Mouse (Mus musculus): ENCODE data around the gene Rab10.

DNA sequence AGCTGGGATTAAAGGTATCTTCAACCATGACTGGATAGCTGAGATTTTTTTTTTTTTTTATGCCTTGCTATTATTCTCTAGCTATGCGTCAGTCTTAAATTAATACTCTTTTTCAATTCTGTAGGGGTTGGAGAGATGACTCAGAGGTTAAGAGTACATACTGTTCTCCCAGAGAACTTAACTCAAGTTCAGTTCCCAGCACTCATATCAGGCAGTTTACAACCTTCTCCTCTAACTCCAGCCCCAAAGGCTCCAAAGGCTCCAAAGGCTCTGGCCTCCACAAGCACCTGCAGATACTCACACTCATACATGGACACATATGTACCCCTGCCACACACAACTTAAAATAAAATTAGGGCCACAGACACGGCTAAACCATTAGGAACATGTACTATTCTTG lies 25.3 kb downstream of the Rab10 start:
- TF ChIP-seq CTCF (IDR thresholded peaks at IDR 0.05; ENCODE audit: low read depth, low read length) (no peak), POLR2A (IDR thresholded peaks at IDR 0.05; ENCODE audit: insufficient read depth, low read length) (no peak), EP300 (IDR thresholded peaks at IDR 0.05; ENCODE audit: insufficient read depth, low read depth, low read length) (no peak)
